Mouse (Mus musculus) G1E (cell line): Measurements from ENCODE around the gene Upf1.

Experiments
- CTCF ChIP-seq: IDR thresholded peaks from 2 replicates; pipeline ENCODE4 v1.5.1; 2012; ENCODE audit warnings: low read depth, low read length, inconsistent platforms, mixed read lengths
- GATA1 ChIP-seq: IDR thresholded peaks from 2 replicates; pipeline ENCODE4 v1.6.1; 2012; ENCODE audit warnings: borderline replicate concordance, low read length, inconsistent platforms, mixed read lengths
- GATA2 ChIP-seq: IDR thresholded peaks from 2 replicates; pipeline ENCODE4 v1.6.1; 2012; ENCODE audit warnings: low read depth, low read length, inconsistent platforms, borderline replicate concordance
- POLR2AphosphoS5 ChIP-seq: IDR thresholded peaks from 2 replicates; pipeline ENCODE4 v1.6.1; 2012; ENCODE audit warnings: low read depth, low read length, inconsistent platforms; ENCODE audit not compliant: insufficient replicate concordance

DNA sequence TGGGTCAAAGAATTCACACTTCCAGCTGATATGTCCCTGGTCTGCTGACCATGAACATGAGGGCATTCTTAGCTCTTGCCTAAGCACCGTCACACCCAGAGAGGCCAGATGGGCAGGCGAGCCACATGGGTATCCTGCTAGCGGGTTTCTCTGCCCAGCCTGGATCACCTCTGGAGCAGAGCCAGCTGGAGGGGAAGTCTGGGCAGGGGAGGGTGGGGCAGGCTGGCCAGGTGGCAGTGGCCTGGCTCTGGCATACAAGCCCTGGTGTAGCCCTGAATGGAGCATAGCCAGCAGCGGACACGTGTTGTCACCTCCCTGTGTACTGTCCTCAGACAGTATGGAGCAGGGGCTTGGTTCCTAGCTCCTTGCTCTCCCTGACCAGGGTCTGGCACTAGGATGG lies 42.6 kb upstream of the Upf1 start:
- TF ChIP-seq CTCF (no peak), GATA1 (no peak), GATA2 (no peak), POLR2AphosphoS5 (no peak)
